Mouse (Mus musculus) forebrain, embryonic 16.5 days (tissue): ENCODE measurements at regions not wholly inside any gene's neighbourhood (a gene's known extent, or its start where the extent isn't known, plus 50 kb on each side); places are given as distances from the start of the nearest gene placed in this dataset.

Experiments used
- ATAC-seq: fragments of 200-750 bp; cut with Nextera tagmentation; 2 replicates; pipeline ENCODE4 v1.8.0; 2017; ENCODE audit warnings: mild to moderate bottlenecking, moderate library complexity
- H3K27ac ChIP-seq: fragments of 300-500 bp; sonication (generic); 2 replicates; pipeline ENCODE4 v1.5.1; 2014; ENCODE audit warnings: low read length, control low read depth
- H3K27me3 ChIP-seq: fragments of 300-500 bp; sonication (generic); replicated peaks from 2 replicates; pipeline ENCODE4 v1.6.1; 2014; ENCODE audit warnings: low read length; ENCODE audit not compliant: control insufficient read depth, insufficient read depth
- H3K36me3 ChIP-seq: fragments of 300-500 bp; sonication (generic); 2 replicates; pipeline ENCODE4 v1.6.1; 2014; ENCODE audit not compliant: control insufficient read depth, insufficient read depth
- H3K4me1 ChIP-seq: fragments of 300-500 bp; sonication (generic); replicated peaks from 2 replicates; pipeline ENCODE4 v1.6.1; 2014; ENCODE audit warnings: low read length; ENCODE audit not compliant: control insufficient read depth, insufficient read depth
- H3K4me2 ChIP-seq: fragments of 300-500 bp; sonication (generic); 2 replicates; pipeline ENCODE4 v1.6.1; 2014; ENCODE audit warnings: mild to moderate bottlenecking, low read length, control low read depth
- H3K4me3 ChIP-seq: fragments of 300-500 bp; sonication (generic); replicated peaks from 2 replicates; pipeline ENCODE4 v1.5.1; 2014; ENCODE audit warnings: mild to moderate bottlenecking, low read length, control low read depth
- H3K9ac ChIP-seq: fragments of 300-500 bp; sonication (generic); replicated peaks from 2 replicates; pipeline ENCODE4 v1.6.1; 2014; ENCODE audit warnings: low read depth, low read length, control low read depth
- H3K9me3 ChIP-seq: fragments of 300-500 bp; sonication (generic); 2 replicates; pipeline ENCODE4 v1.6.1; 2016; ENCODE audit warnings: low read length; ENCODE audit not compliant: control insufficient read depth
- WGBS: fragments of 180-500 bp; shearing (Covaris S2); extraction: QIAGEN DNeasy Blood & Tissue Kit; methylation state at CpG from one replicate; pipeline ENCODE4 v1.1.7; 2014; 5-methylcytosine and 5-hydroxymethylcytosine counted together

DNA sequence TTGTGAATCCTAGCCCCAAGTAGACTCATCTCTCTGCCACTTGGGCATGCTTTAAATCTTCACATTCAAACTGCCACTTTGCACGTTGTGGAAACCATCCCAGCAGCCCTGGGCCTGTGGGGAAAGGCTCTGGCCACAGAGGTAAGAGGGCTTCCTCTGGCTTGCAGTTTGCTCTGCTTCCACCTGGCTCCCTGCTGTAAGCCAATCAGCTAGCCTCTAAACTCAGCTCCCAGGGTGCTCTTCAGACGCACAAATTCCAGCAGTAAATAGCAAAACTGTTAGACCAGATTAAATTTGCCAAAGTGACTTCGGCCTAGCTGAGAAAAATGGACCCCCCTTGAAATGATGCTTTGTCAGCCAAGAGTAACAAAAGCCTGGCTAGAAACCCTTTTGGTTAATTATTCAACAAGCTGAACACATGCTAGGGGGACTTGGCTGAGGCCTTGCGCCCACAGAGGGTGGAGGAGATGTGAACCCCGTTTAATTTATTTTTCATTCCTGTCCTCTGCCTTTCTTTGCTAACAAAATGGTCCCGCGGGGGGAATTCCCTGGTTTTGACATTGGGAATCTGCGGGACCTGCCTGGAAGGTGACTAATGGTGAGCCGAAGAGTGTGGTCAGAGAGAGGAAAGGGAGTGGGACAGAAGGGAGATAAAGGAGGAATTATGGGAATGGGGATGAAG lies 84.1 kb upstream of the Cops8 start:
- H3K9me3 ChIP-seq, result no peaks in the 10 kb centered on the region
- 43% methylated on average over 9 of the region's 9 CpGs for WGBS

DNA sequence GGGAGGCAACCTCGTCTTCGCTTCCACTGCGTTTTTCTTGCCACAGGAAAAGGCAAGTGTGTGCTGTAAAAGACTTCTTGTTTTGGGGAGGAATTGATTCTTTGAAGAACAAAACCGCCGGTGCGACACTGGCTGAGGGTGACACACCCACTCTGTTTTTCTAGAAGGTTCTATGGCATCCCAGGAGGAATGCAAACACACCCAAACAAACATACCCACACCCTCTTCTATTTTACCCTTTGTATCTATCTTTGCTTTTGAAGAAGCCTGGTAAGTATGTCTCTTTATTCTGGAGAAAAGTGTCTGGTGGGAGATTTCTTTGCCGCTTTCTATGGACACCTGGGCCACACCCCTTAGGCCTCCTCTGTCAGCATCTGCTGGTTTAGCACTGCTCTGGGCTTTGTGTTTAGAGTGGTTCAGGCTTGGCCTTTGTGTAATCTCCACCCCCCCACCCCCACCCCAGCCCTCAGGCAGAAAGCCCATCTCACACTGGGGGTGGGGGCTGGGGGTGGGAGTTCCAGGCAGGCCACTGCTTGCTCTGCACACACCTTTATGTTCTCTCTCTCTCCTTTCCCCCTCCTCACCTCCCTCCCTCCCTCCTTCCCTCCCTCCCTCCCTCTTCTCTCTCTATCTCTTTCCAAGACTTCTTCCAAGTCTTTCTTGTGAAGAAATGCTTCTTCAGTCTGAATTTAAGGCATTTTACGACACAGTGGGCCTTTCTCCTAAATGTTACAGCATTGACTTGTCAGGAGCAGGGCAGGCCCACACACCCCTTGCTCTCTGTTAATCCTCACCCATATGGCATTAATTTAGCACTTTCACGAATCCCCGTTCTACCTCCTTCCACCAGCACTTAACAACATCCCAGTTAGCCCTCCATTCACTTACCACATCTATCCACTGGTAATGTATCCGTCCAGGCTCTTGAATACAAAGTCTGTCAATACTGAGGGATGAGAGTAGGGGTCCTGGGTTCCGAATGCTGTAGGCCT lies 83.2 kb upstream of the Cops8 start:
- Histone ChIP-seq H3K4me3 (no peak overlapping the region), H3K4me2 (no peak overlapping the region), H3K27ac (no peak overlapping the region), H3K9me3 (no peaks in the 10 kb centered on the region), H3K27me3 (no peaks in the 10 kb centered on the region), H3K9ac (no peak overlapping the region), H3K36me3 (no peaks in the 10 kb centered on the region), H3K4me1 (0 out of 2 replicates have a peak, but pooled peaks cover 2% of the 10 kb centered on the region)
- 66% methylated on average over 12 of the region's 12 CpGs for WGBS
- no peak for ATAC-seq

More for the DNA sequence above, 84.1 kb upstream of the Cops8 start:
- Histone ChIP-seq H3K4me3 (no peak overlapping the region), H3K9ac (no peak overlapping the region), H3K4me1 (0 out of 2 replicates have a peak, but pooled peaks cover 2% of the 10 kb centered on the region), H3K36me3 (no peaks in the 10 kb centered on the region), H3K27ac (no peak overlapping the region), H3K4me2 (no peak overlapping the region), H3K27me3 (no peaks in the 10 kb centered on the region)
- ATAC-seq, result no peak

DNA sequence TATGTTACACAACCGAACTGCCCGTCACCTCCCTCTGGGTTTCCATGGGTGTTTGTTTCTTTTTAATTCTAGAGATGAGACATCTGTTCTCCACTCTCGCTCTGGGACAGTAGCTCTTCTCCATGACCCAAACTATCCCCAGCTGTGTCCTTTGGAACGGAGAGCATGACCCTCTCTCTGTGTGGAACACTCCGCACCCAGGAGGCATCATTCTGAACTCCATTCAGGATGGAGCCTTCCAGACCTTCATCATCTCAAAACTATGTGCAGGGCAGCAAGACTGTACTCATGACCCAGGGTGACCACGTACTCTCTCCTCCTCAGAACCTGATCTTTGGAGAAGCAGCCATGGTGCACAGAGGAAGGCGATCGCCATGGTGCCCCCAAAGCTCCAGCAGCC lies 80.5 kb upstream of the Cops8 start:
- H3K27me3 ChIP-seq, result no peaks in the 10 kb centered on the region
- WGBS, result 88% methylated on average over 8 of the region's 8 CpGs
- H3K4me3 ChIP-seq, result no peak overlapping the region
- H3K9me3 ChIP-seq, result no peaks in the 10 kb centered on the region
- no peak overlapping the region for H3K4me2 ChIP-seq
- no peak overlapping the region for H3K27ac ChIP-seq
- H3K4me1 ChIP-seq, result 0 out of 2 replicates have a peak, but pooled peaks cover 2% of the 10 kb centered on the region
- H3K9ac ChIP-seq, result no peak overlapping the region
- H3K36me3 ChIP-seq, result no peaks in the 10 kb centered on the region
- no peak for ATAC-seq

DNA sequence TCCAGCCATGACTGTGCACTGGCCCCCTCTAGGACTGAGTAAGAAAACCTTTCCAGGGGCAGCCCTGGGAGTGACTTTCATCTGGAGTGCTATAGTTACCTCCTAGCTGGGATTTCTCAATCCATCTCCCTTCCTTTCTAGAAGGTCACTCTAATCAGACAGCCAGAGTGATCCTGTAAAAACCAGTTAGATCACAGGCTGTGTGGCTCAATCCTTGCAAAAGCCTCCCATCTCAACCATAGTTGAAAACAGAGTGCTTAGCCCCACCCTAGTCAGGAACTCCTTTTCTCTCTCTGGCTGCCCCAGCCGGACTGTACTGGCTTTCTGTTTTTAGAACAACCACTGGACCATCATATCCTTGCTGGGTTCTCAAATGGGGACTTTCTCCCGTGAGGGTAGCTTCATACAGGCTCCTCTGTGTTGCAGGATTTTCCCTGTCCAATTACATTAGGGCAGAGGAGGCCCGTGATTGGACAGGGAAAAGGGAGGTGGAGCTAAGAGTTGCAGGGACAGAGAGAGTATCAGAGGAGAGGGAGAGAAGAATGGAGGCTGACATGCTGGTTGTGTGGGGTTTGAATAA lies 78.0 kb upstream of the Cops8 start:
- H3K9me3 ChIP-seq, result no peaks in the 10 kb centered on the region
- WGBS, result 31% methylated on average over 3 of the region's 3 CpGs
- no peaks in the 10 kb centered on the region for H3K27me3 ChIP-seq
- H3K9ac ChIP-seq, result no peak overlapping the region
- H3K27ac ChIP-seq, result no peak overlapping the region
- H3K36me3 ChIP-seq, result no peaks in the 10 kb centered on the region
- H3K4me2 ChIP-seq, result no peak overlapping the region
- H3K4me3 ChIP-seq, result no peak overlapping the region
- ATAC-seq, result no peak
- H3K4me1 ChIP-seq, result no peaks in the 10 kb centered on the region; the same call in 1 of the 2 replicates

DNA sequence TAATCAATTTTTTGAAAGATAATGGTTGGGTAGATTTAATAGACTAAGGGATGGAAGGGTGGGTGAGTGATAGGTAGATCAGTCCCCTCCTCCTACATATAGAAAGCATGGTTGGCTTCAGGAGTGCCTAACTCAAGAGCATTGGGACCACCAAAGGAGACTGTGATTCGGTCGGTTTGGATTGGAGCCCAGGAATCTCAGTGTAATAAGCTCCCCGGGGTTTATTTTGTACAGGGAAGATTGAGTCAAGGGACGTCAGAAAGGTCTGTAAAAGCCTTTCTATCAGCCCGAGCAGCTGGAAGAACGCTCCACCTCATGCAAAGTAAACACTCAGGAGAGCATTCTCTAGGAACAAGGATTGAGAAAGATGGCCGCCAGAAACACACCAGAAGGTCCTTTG lies 76.5 kb upstream of the Cops8 start:
- Histone ChIP-seq H3K27ac (no peak overlapping the region), H3K27me3 (no peaks in the 10 kb centered on the region), H3K4me3 (no peak overlapping the region), H3K9me3 (no peaks in the 10 kb centered on the region), H3K36me3 (no peaks in the 10 kb centered on the region), H3K4me1 (no peaks in the 10 kb centered on the region; the same call in 1 of the 2 replicates), H3K4me2 (no peak overlapping the region), H3K9ac (no peak overlapping the region)
- ATAC-seq, result no peak
- WGBS, result 63% methylated on average over 7 of the region's 7 CpGs

DNA sequence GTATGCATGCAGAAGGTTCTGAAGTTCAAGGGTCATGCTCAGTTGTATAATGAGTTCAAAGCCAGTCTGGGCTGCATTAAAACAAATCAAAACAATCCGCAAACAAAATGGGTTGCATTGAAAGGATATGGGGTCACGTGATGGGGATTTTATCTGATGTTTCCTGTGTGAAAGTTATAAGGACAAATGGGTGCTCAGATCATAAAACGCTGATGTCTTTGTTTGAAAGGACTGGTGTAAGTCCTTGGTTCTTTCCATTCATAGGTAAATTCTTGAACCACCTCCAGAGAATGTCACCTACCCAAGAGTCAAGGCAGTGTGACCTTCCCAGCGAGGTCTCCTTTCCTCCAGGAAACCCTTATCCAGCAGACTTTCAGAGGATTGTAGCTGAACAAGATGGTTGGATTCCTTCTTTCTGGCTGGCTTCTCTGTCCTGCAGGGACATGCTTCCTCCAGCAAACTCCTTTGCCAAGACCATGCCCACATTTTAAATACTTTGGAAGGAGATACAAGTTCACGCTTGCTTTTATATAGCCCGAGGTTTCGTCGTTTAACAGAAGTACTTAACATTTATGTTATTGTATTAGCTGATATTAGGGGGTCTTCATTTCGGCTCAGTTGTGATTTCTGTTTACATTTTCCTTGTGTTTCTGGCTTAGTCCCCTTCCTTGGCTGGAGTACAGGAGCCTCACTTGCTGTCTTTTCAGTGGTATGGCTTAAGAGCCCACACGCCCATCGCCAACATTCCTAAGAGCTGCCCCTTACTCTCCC lies 74.6 kb upstream of the Cops8 start:
- no peak for ATAC-seq
- WGBS, result 67% methylated on average over 11 of the region's 11 CpGs

DNA sequence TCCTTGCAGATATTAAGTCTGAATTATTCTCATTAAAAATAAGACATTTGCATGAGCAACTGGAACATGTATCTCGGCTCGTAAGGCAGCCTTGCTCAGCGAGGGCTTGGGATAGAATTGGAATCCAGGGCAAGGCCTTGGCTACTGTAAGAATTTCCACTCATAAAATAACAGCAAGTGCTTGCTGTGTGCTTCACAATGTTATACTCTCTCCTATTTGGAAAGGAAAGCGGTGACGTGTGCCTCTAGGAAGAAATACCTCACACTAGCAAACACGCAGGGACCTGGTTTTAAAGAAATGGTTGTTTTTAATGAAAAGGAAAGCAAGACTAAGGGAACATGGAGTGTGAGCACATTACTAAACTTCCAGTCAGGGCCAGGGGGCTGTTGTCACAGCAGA lies 69.3 kb upstream of the Cops8 start:
- Histone ChIP-seq H3K27ac (no peak overlapping the region), H3K4me2 (no peak overlapping the region), H3K4me1 (no peaks in the 10 kb centered on the region; the same call in 1 of the 2 replicates), H3K4me3 (no peak overlapping the region), H3K36me3 (no peaks in the 10 kb centered on the region), H3K27me3 (no peaks in the 10 kb centered on the region), H3K9ac (no peak overlapping the region), H3K9me3 (no peaks in the 10 kb centered on the region)
- ATAC-seq, result no peak
- 93% methylated on average over 6 of the region's 6 CpGs for WGBS

More for the DNA sequence above, 74.6 kb upstream of the Cops8 start:
- Histone ChIP-seq H3K4me2 (no peak overlapping the region), H3K36me3 (no peaks in the 10 kb centered on the region), H3K9ac (no peak overlapping the region), H3K4me1 (no peaks in the 10 kb centered on the region; the same call in 1 of the 2 replicates), H3K9me3 (no peaks in the 10 kb centered on the region), H3K27me3 (no peaks in the 10 kb centered on the region), H3K27ac (no peak overlapping the region), H3K4me3 (no peak overlapping the region)

DNA sequence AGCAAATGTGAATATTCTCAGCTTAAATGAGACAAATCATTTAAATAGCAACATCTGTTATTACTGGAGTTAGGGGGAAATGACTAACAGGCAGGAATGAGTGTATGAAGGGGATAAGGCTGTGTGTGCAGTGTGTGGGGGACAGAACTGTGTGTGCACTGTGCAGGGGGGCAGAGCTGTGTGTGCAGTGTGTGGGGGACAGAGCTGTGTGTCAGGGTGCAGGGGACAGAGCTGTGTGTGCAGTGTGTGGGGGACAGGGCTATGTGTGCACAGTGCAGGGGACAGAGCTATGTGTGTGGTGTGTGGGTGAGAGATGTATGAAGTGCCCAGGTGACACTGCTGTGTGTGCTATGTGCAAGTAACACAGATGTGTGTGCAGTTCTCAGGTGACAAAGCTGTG lies 66.7 kb upstream of the Cops8 start:
- no peak overlapping the region for H3K4me3 ChIP-seq
- no peak overlapping the region for H3K9ac ChIP-seq
- no peak overlapping the region for H3K4me2 ChIP-seq
- no peaks in the 10 kb centered on the region for H3K4me1 ChIP-seq
- ATAC-seq, result no peak
- H3K9me3 ChIP-seq, result no peaks in the 10 kb centered on the region
- no peaks in the 10 kb centered on the region for H3K36me3 ChIP-seq
- no peaks in the 10 kb centered on the region for H3K27me3 ChIP-seq
- no peak overlapping the region for H3K27ac ChIP-seq
